Mouse (Mus musculus) cerebellum, adult 2 months (tissue): ENCODE results near the gene Pif1. TPM values are rescaled to one million over a fixed set of nuclear protein-coding genes. Genes with fewer than 3 reads are reported as not detected.

Experiments used
- DNase-seq, 2 experiments: peaks; one replicate each; pipeline ENCODE4 v3.0.0; 2021
- H3K27ac ChIP-seq: fragments of 200-500 bp; 2 replicates; pipeline ENCODE4 v1.5.1; 2012; ENCODE audit warnings: low read length, control low read depth, inconsistent platforms; ENCODE audit not compliant: insufficient read depth
- H3K27me3 ChIP-seq: fragments of 200-500 bp; 2 replicates; pipeline ENCODE4 v1.6.1; 2012; ENCODE audit warnings: inconsistent platforms, mild to moderate bottlenecking, low read length, moderate library complexity; ENCODE audit not compliant: control insufficient read depth, insufficient read depth
- H3K4me1 ChIP-seq: fragments of 200-500 bp; 2 replicates; pipeline ENCODE4 v1.6.1; 2011; ENCODE audit warnings: low read length; ENCODE audit not compliant: control insufficient read depth, insufficient read depth
- H3K4me3 ChIP-seq: fragments of 200-500 bp; replicated peaks from 2 replicates; pipeline ENCODE3; 2011; ENCODE audit warnings: mild to moderate bottlenecking, low read depth, low read length, control low read depth; ENCODE audit not compliant: insufficient read depth
- CTCF ChIP-seq: fragments of 200-500 bp; IDR thresholded peaks from 2 replicates; pipeline ENCODE4 v1.5.1; 2011; ENCODE audit warnings: low read depth, mild to moderate bottlenecking, control low read depth, low read length, moderate library complexity, borderline replicate concordance; ENCODE audit not compliant: insufficient read depth
- POLR2A ChIP-seq: fragments of 200-500 bp; IDR thresholded peaks from 2 replicates; pipeline ENCODE4 v1.6.1; 2011; ENCODE audit warnings: low read length, control low read depth, borderline replicate concordance; ENCODE audit not compliant: insufficient read depth
- WGBS: fragments of 180-500 bp; shearing (Covaris S2); methylation state at CpG from one replicate; pipeline ENCODE4 v1.1.7; 2018; 5-methylcytosine and 5-hydroxymethylcytosine counted together
- polyA plus RNA-seq: library from polyadenylated mRNA; depleted of rRNA; stranded (reverse); fragments of >200 nt; gene quantifications from 2 replicates; pipeline ENCODE4 v1.2.3, GENCODE M21; 2012

Pif1 gene
- polyA plus RNA-seq, 1 experiment: 0.11 TPM

- Histone ChIP-seq H3K4me1 (peaks cover 8% of the 10 kb centered on the region), H3K4me3 (no peak overlapping the region), H3K27ac (no peak overlapping the region), H3K27me3 (no peaks in the 10 kb centered on the region)
- WGBS: 36% methylated on average over 4 of the region's 4 CpGs
- TF ChIP-seq CTCF: no peak
- no peak for TF ChIP-seq POLR2A
- no peak for DNase-seq
Measured at GRCm38 (mm10) chr9:65546413-65546695, 40.6 kb upstream of the Pif1 start.

- 85% methylated on average over 5 of the region's 5 CpGs for WGBS
- Histone ChIP-seq H3K4me3 (no peak overlapping the region), H3K27me3 (no peaks in the 10 kb centered on the region), H3K4me1 (peaks cover 4% of the 10 kb centered on the region), H3K27ac (no peak overlapping the region)
- TF ChIP-seq CTCF (no peak), POLR2A (no peak)
- DNase-seq: no peak
Measured at GRCm38 (mm10) chr9:65547111-65547510, 39.8 kb upstream of the Pif1 start.

- WGBS: 48% methylated on average over 4 of the region's 4 CpGs
Measured at GRCm38 (mm10) chr9:65547844-65548243, 39.1 kb upstream of the Pif1 start.

GRCm38 (mm10) chr9:65548311-65548710 is 38.6 kb upstream of the Pif1 start:
- WGBS: 70% methylated on average over 8 of the region's 8 CpGs
- no peak for DNase-seq
- Histone ChIP-seq H3K27ac (no peak overlapping the region), H3K27me3 (no peaks in the 10 kb centered on the region), H3K4me3 (no peak overlapping the region), H3K4me1 (peaks cover 4% of the 10 kb centered on the region)
- TF ChIP-seq POLR2A: no peak
- TF ChIP-seq CTCF: no peak

More at GRCm38 (mm10) chr9:65547844-65548243, 39.1 kb upstream of the Pif1 start:
- Histone ChIP-seq H3K27me3 (no peaks in the 10 kb centered on the region), H3K4me3 (no peak overlapping the region), H3K27ac (no peak overlapping the region), H3K4me1 (peaks cover 4% of the 10 kb centered on the region)
- no peak for DNase-seq
- TF ChIP-seq POLR2A: no peak
- TF ChIP-seq CTCF: no peak

- 37% methylated on average over 3 of the region's 3 CpGs for WGBS
- no peak overlapping the region for H3K4me3 ChIP-seq
- no peak for TF ChIP-seq POLR2A
- peaks cover 4% of the 10 kb centered on the region for H3K4me1 ChIP-seq
- H3K27me3 ChIP-seq: no peaks in the 10 kb centered on the region
- H3K27ac ChIP-seq: no peak overlapping the region
- no peak for DNase-seq
Measured at GRCm38 (mm10) chr9:65549139-65549538, 37.8 kb upstream of the Pif1 start.

GRCm38 (mm10) chr9:65549643-65550042 is 37.3 kb upstream of the Pif1 start:
- no peak overlapping the region for H3K27ac ChIP-seq
- H3K4me1 ChIP-seq: peaks cover 4% of the 10 kb centered on the region
- WGBS: 61% methylated on average over 5 of the region's 5 CpGs
- DNase-seq: no peak
- no peak overlapping the region for H3K4me3 ChIP-seq
- no peaks in the 10 kb centered on the region for H3K27me3 ChIP-seq
- no peak for TF ChIP-seq POLR2A
- no peak for TF ChIP-seq CTCF

GRCm38 (mm10) chr9:65550079-65550831 is 36.7 kb upstream of the Pif1 start:
- H3K4me3 ChIP-seq: no peak overlapping the region
- peaks cover 4% of the 10 kb centered on the region for H3K4me1 ChIP-seq
- DNase-seq: no peak
- no peak overlapping the region for H3K27ac ChIP-seq
- TF ChIP-seq CTCF (no peak), POLR2A (no peak)
- 71% methylated on average over 7 of the region's 7 CpGs for WGBS
- H3K27me3 ChIP-seq: no peaks in the 10 kb centered on the region

GRCm38 (mm10) chr9:65551035-65551434 is 35.9 kb upstream of the Pif1 start:
- DNase-seq: no peak
- Histone ChIP-seq H3K27me3 (no peaks in the 10 kb centered on the region), H3K27ac (no peak overlapping the region), H3K4me1 (peaks cover 2% of the 10 kb centered on the region; the same call in 1 of the 2 replicates), H3K4me3 (no peak overlapping the region)
- TF ChIP-seq CTCF (no peak), POLR2A (no peak)
- WGBS: 55% methylated on average over 5 of the region's 5 CpGs
